Mouse (Mus musculus): ENCODE results near the gene Cldn10.

Gene Cldn10

GRCm38 (mm10) chr14:118910332-118911222, 122.9 kb downstream of the Cldn10 start:
- in situ Hi-C loops (cut with MboI): no loop called here

GRCm38 (mm10) chr14:118911521-118911920, 123.8 kb downstream of the Cldn10 start:
- in situ Hi-C loops (cut with MboI): no loop called here

- in situ Hi-C loops (cut with MboI): no loop called here
These were observed 125.9 kb downstream of the Cldn10 start for GRCm38 (mm10) chr14:118913651-118914050.

GRCm38 (mm10) chr14:118919025-118919424, 131.3 kb downstream of the Cldn10 start:
- in situ Hi-C loops (cut with MboI): no loop called here

GRCm38 (mm10) chr14:118920654-118921053, 132.9 kb downstream of the Cldn10 start:
- in situ Hi-C loops (cut with MboI): no loop called here

- in situ Hi-C loops (cut with MboI): no loop called here
These were observed 134.5 kb downstream of the Cldn10 start for GRCm38 (mm10) chr14:118922251-118922650.

GRCm38 (mm10) chr14:118922667-118923184, 135.0 kb downstream of the Cldn10 start:
- in situ Hi-C loops (cut with MboI): no loop called here

Data from mature B cell (primary cell).